Mouse (Mus musculus) limb, embryonic 14.5 days (tissue): ENCODE measurements around the gene 4931414P19Rik. TPM values are rescaled to one million over a fixed set of nuclear protein-coding genes. Genes with fewer than 3 reads are reported as not detected.

Source experiments
- ATAC-seq: fragments of 200-750 bp; cut with Nextera tagmentation; 2 replicates; pipeline ENCODE4 v1.8.0; 2017; ENCODE audit warnings: low read depth, moderate number of reproducible peaks, moderate TSS enrichment; ENCODE audit not compliant: low FRiP score
- DNase-seq: peaks from one replicate; pipeline ENCODE4 v3.0.0-alpha.2; 2015; ENCODE audit warnings: low spot score
- H3K27ac ChIP-seq: fragments of 300-500 bp; sonication (generic); replicated peaks from 2 replicates; pipeline ENCODE4 v1.5.1; 2014; ENCODE audit warnings: low read depth, mild to moderate bottlenecking, low read length, moderate library complexity, mixed read lengths
- H3K27me3 ChIP-seq: fragments of 300-500 bp; sonication (generic); 2 replicates; pipeline ENCODE4 v1.6.1; 2014; ENCODE audit warnings: low read length, mixed read lengths; ENCODE audit not compliant: control insufficient read depth, insufficient read depth
- H3K36me3 ChIP-seq: fragments of 300-500 bp; sonication (generic); 2 replicates; pipeline ENCODE4 v1.6.1; 2014; ENCODE audit warnings: mild to moderate bottlenecking, low read length, moderate library complexity, mixed read lengths; ENCODE audit not compliant: control insufficient read depth, insufficient read depth
- H3K4me1 ChIP-seq: fragments of 300-500 bp; sonication (generic); 2 replicates; pipeline ENCODE4 v1.6.1; 2014; ENCODE audit warnings: antibody characterized with exemption, low read length, mixed read lengths; ENCODE audit not compliant: control insufficient read depth, insufficient read depth
- H3K4me2 ChIP-seq: fragments of 300-500 bp; sonication (generic); replicated peaks from 2 replicates; pipeline ENCODE4 v1.6.1; 2014; ENCODE audit warnings: low read depth, mild to moderate bottlenecking, low read length, moderate library complexity; ENCODE audit not compliant: severe bottlenecking
- H3K4me3 ChIP-seq: fragments of 300-500 bp; sonication (generic); replicated peaks from 2 replicates; pipeline ENCODE4 v1.5.1; 2014; ENCODE audit warnings: low read length
- H3K9ac ChIP-seq: fragments of 300-500 bp; sonication (generic); 2 replicates; pipeline ENCODE4 v1.6.1; 2014; ENCODE audit warnings: mild to moderate bottlenecking, low read depth, low read length, moderate library complexity; ENCODE audit not compliant: severe bottlenecking
- H3K9me3 ChIP-seq: fragments of 300-500 bp; sonication (generic); 2 replicates; pipeline ENCODE4 v1.6.1; 2016; ENCODE audit warnings: low read length; ENCODE audit not compliant: control insufficient read depth
- POLR2A ChIP-seq: fragments of 200-500 bp; IDR thresholded peaks from 2 replicates; pipeline ENCODE4 v1.8.0; 2012; ENCODE audit warnings: inconsistent platforms, mild to moderate bottlenecking, moderate library complexity, borderline replicate concordance; ENCODE audit not compliant: insufficient read depth, insufficient read length; ENCODE audit errors: extremely low read depth
- WGBS: fragments of 180-500 bp; shearing (Covaris S2); extraction: QIAGEN DNeasy Blood & Tissue Kit; methylation state at CpG from one replicate; pipeline ENCODE4 v1.1.7; 2014; 5-methylcytosine and 5-hydroxymethylcytosine counted together
- polyA plus RNA-seq, 2 experiments: library from polyadenylated mRNA; depleted of rRNA in 1 of 2; stranded (reverse) in 1 of 2; unstranded in 1 of 2; fragments of >200 nt; fragmentation: Nextera tagmentation in 1 of 2; extraction: Ambion mirVana in 1 of 2; gene quantifications; 2 replicates each; pipeline versions ENCODE4 v1.2.1 to v1.2.3; 2012 to 2014

4931414P19Rik gene
- polyA plus RNA-seq (2012; rRNA removed), result 13.5 and 14.0 TPM in 2 replicates
- 4.4 and 7.3 TPM in 2 replicates for polyA plus RNA-seq (2014; fragmentation: Nextera tagmentation; extraction: Ambion mirVana)

GRCm38 (mm10) chr14:54605752-54606321, at the start of gene 4931414P19Rik:
4931414P19Rik (minus strand) TSS chr14:54605993.
- no peaks in the 10 kb centered on the region for H3K36me3 ChIP-seq
- DNase-seq (peak; percentile 69), ATAC-seq (peak; percentile 39; the same call in 1 of the 2 replicates)
- peaks cover 18% of the 10 kb centered on the region for H3K4me1 ChIP-seq
- WGBS, result 1% methylated on average over 25 of the region's 39 CpGs
- H3K4me2 ChIP-seq, result peak within 1 kb of the TSS; percentile 56
- H3K27ac ChIP-seq, result peak within 1 kb of the TSS; percentile 73
- H3K9me3 ChIP-seq, result no peaks in the 10 kb centered on the region
- peak within 1 kb of the TSS; percentile 49 for H3K4me3 ChIP-seq
- H3K27me3 ChIP-seq, result no peaks in the 10 kb centered on the region
- peak within 1 kb of the TSS; percentile 56 for H3K9ac ChIP-seq
- 0 out of 2 replicates have a peak, but pooled peaks have one; percentile 28 for TF ChIP-seq POLR2A

- H3K9me3 ChIP-seq, result no peaks in the 10 kb centered on the region
- TF ChIP-seq POLR2A, result peak; percentile 79; the same call in 1 of the 2 replicates
- H3K4me2 ChIP-seq, result peak overlapping the region; percentile 74
- no peaks in the 10 kb centered on the region for H3K27me3 ChIP-seq
- H3K9ac ChIP-seq, result peak overlapping the region; percentile 61
- peaks cover 64% of the 10 kb centered on the region for H3K36me3 ChIP-seq
- H3K27ac ChIP-seq, result peak overlapping the region; percentile 49
- ATAC-seq (peak; percentile 87), DNase-seq (peak; percentile 89)
- peak overlapping the region; percentile 51 for H3K4me3 ChIP-seq
- WGBS, result under 1% methylated on average over 12 of the region's 12 CpGs
- peaks cover 12% of the 10 kb centered on the region for H3K4me1 ChIP-seq
Measured at GRCm38 (mm10) chr14:54653496-54653895, 47.7 kb upstream of the 4931414P19Rik start.

- Histone ChIP-seq H3K9ac (peak overlapping the region; percentile 61), H3K27ac (peak overlapping the region; percentile 49), H3K27me3 (no peaks in the 10 kb centered on the region), H3K4me3 (peak overlapping the region; percentile 51), H3K4me1 (peaks cover 12% of the 10 kb centered on the region), H3K4me2 (peak overlapping the region; percentile 74), H3K36me3 (peaks cover 64% of the 10 kb centered on the region), H3K9me3 (no peaks in the 10 kb centered on the region)
- TF ChIP-seq POLR2A, result no peak
- no peak for DNase-seq
- 2% methylated on average over 7 of the region's 7 CpGs for WGBS
- ATAC-seq, result no peak
Measured at GRCm38 (mm10) chr14:54652787-54653186, 47.0 kb upstream of the 4931414P19Rik start.

- no peak for ATAC-seq
- H3K27me3 ChIP-seq, result no peaks in the 10 kb centered on the region
- H3K4me1 ChIP-seq, result peaks cover 12% of the 10 kb centered on the region
- no peak overlapping the region for H3K4me3 ChIP-seq
- H3K36me3 ChIP-seq, result peaks cover 63% of the 10 kb centered on the region
- no peak for DNase-seq
- WGBS, result 76% methylated on average over 4 of the region's 4 CpGs
- H3K4me2 ChIP-seq, result no peak overlapping the region
- H3K9ac ChIP-seq, result no peak overlapping the region
- no peak for TF ChIP-seq POLR2A
- H3K27ac ChIP-seq, result no peak overlapping the region
- no peaks in the 10 kb centered on the region for H3K9me3 ChIP-seq
Measured at GRCm38 (mm10) chr14:54651556-54651955, 45.8 kb upstream of the 4931414P19Rik start.

GRCm38 (mm10) chr14:54650621-54651454, 45.0 kb upstream of the 4931414P19Rik start:
- Histone ChIP-seq H3K27me3 (no peaks in the 10 kb centered on the region), H3K4me3 (no peak overlapping the region), H3K4me1 (peaks cover 12% of the 10 kb centered on the region), H3K27ac (no peak overlapping the region), H3K9me3 (no peaks in the 10 kb centered on the region), H3K4me2 (no peak overlapping the region), H3K36me3 (peaks cover 63% of the 10 kb centered on the region), H3K9ac (no peak overlapping the region)
- DNase-seq (peak; percentile 97), ATAC-seq (peak; percentile 51; the same call in 1 of the 2 replicates)
- no peak for TF ChIP-seq POLR2A
- WGBS, result 67% methylated on average over 23 of the region's 23 CpGs
